Mouse (Mus musculus): ENCODE results near the gene Il13ra1. TPM values are rescaled to one million over a fixed set of nuclear protein-coding genes. Genes with fewer than 3 reads are reported as not detected.

Gene Il13ra1
- 19.5 and 20.7 TPM in 2 replicates for polyA plus RNA-seq (2014; fragmentation: Nextera tagmentation; extraction: Ambion mirVana)

GRCm38 (mm10) chrX:36111622-36112421, at the start of gene Il13ra1:
Gene Il13ra1, plus strand, starts transcription at chrX:36112110.
- Histone ChIP-seq H3K4me2 (ENCODE audit: low read depth, low read length) (peak within 1 kb of the TSS; percentile 66), H3K9ac (ENCODE audit: low read depth, low read length) (peak within 1 kb of the TSS; percentile 66), H3K9me3 (ENCODE audit: control insufficient read depth, low read length) (no peaks in the 10 kb centered on the region), H3K4me3 (ENCODE audit: low read depth, low read length) (peak within 1 kb of the TSS; percentile 51), H3K4me1 (ENCODE audit: control insufficient read depth, insufficient read depth, low read length) (no peaks in the 10 kb centered on the region), H3K36me3 (ENCODE audit: control insufficient read depth, insufficient read depth, low read length) (no peaks in the 10 kb centered on the region), H3K27me3 (replicated peaks; ENCODE audit: control insufficient read depth, insufficient read depth, low read length) (no peaks in the 10 kb centered on the region), H3K27ac (replicated peaks; ENCODE audit: low read depth, low read length) (no peak within 1 kb of the TSS)
- ATAC-seq (ENCODE audit: low read depth) (peak; percentile 88), DNase-seq (ENCODE audit: low spot score) (peak; percentile 47)
- 17% methylated on average over 13 of the region's 51 CpGs for WGBS

- ATAC-seq (ENCODE audit: low read depth) = no peak
- WGBS = 68% methylated on average over 2 of the region's 2 CpGs
- Histone ChIP-seq H3K4me3 (ENCODE audit: low read depth, low read length) (no peak overlapping the region), H3K4me1 (ENCODE audit: control insufficient read depth, insufficient read depth, low read length) (no peaks in the 10 kb centered on the region), H3K27me3 (replicated peaks; ENCODE audit: control insufficient read depth, insufficient read depth, low read length) (no peaks in the 10 kb centered on the region), H3K27ac (replicated peaks; ENCODE audit: low read depth, low read length) (no peak overlapping the region), H3K9ac (ENCODE audit: low read depth, low read length) (no peak overlapping the region), H3K9me3 (ENCODE audit: control insufficient read depth, low read length) (no peaks in the 10 kb centered on the region), H3K36me3 (ENCODE audit: control insufficient read depth, insufficient read depth, low read length) (no peaks in the 10 kb centered on the region), H3K4me2 (ENCODE audit: low read depth, low read length) (no peak overlapping the region)
- no peak for DNase-seq (ENCODE audit: low spot score)
These were observed 37.9 kb upstream of the Il13ra1 start for GRCm38 (mm10) chrX:36073997-36074396.

GRCm38 (mm10) chrX:36077164-36077563, 34.7 kb upstream of the Il13ra1 start:
- DNase-seq (ENCODE audit: low spot score) = no peak
- WGBS = 60% methylated on average over 4 of the region's 4 CpGs

GRCm38 (mm10) chrX:36082917-36083316, 29.0 kb upstream of the Il13ra1 start:
- Histone ChIP-seq H3K4me2 (ENCODE audit: low read depth, low read length) (no peak overlapping the region), H3K9ac (ENCODE audit: low read depth, low read length) (no peak overlapping the region), H3K4me1 (ENCODE audit: control insufficient read depth, insufficient read depth, low read length) (no peaks in the 10 kb centered on the region), H3K4me3 (ENCODE audit: low read depth, low read length) (no peak overlapping the region), H3K27me3 (replicated peaks; ENCODE audit: control insufficient read depth, insufficient read depth, low read length) (no peaks in the 10 kb centered on the region), H3K36me3 (ENCODE audit: control insufficient read depth, insufficient read depth, low read length) (no peaks in the 10 kb centered on the region), H3K27ac (replicated peaks; ENCODE audit: low read depth, low read length) (no peak overlapping the region), H3K9me3 (ENCODE audit: control insufficient read depth, low read length) (no peaks in the 10 kb centered on the region)
- ATAC-seq (ENCODE audit: low read depth) = no peak
- WGBS = 75% methylated on average over 1 of the region's 1 CpGs
- DNase-seq (ENCODE audit: low spot score) = no peak

More at GRCm38 (mm10) chrX:36077164-36077563, 34.7 kb upstream of the Il13ra1 start:
- H3K4me3 ChIP-seq (ENCODE audit: low read depth, low read length) = no peak overlapping the region
- H3K27me3 ChIP-seq (replicated peaks; ENCODE audit: control insufficient read depth, insufficient read depth, low read length) = no peaks in the 10 kb centered on the region
- no peak overlapping the region for H3K4me2 ChIP-seq (ENCODE audit: low read depth, low read length)
- no peaks in the 10 kb centered on the region for H3K4me1 ChIP-seq (ENCODE audit: control insufficient read depth, insufficient read depth, low read length)
- no peaks in the 10 kb centered on the region for H3K36me3 ChIP-seq (ENCODE audit: control insufficient read depth, insufficient read depth, low read length)
- no peak overlapping the region for H3K27ac ChIP-seq (replicated peaks; ENCODE audit: low read depth, low read length)
- H3K9me3 ChIP-seq (ENCODE audit: control insufficient read depth, low read length) = no peaks in the 10 kb centered on the region
- no peak overlapping the region for H3K9ac ChIP-seq (ENCODE audit: low read depth, low read length)
- ATAC-seq (ENCODE audit: low read depth) = no peak

- no peak for DNase-seq (ENCODE audit: low spot score)
- 88% methylated on average over 6 of the region's 6 CpGs for WGBS
These were observed 23.2 kb upstream of the Il13ra1 start for GRCm38 (mm10) chrX:36088464-36089256.

GRCm38 (mm10) chrX:36100883-36101282, 11.0 kb upstream of the Il13ra1 start:
- Histone ChIP-seq H3K4me1 (ENCODE audit: control insufficient read depth, insufficient read depth, low read length) (no peaks in the 10 kb centered on the region), H3K27ac (replicated peaks; ENCODE audit: low read depth, low read length) (no peak overlapping the region), H3K36me3 (ENCODE audit: control insufficient read depth, insufficient read depth, low read length) (no peaks in the 10 kb centered on the region), H3K4me3 (ENCODE audit: low read depth, low read length) (no peak overlapping the region), H3K4me2 (ENCODE audit: low read depth, low read length) (no peak overlapping the region), H3K27me3 (replicated peaks; ENCODE audit: control insufficient read depth, insufficient read depth, low read length) (no peaks in the 10 kb centered on the region), H3K9ac (ENCODE audit: low read depth, low read length) (no peak overlapping the region), H3K9me3 (ENCODE audit: control insufficient read depth, low read length) (no peaks in the 10 kb centered on the region)
- ATAC-seq (ENCODE audit: low read depth) = no peak
- WGBS = 83% methylated on average over 1 of the region's 1 CpGs
- no peak for DNase-seq (ENCODE audit: low spot score)

More at GRCm38 (mm10) chrX:36088464-36089256, 23.2 kb upstream of the Il13ra1 start:
- no peaks in the 10 kb centered on the region for H3K27me3 ChIP-seq (replicated peaks; ENCODE audit: control insufficient read depth, insufficient read depth, low read length)
- H3K4me1 ChIP-seq (ENCODE audit: control insufficient read depth, insufficient read depth, low read length) = no peaks in the 10 kb centered on the region
- H3K9me3 ChIP-seq (ENCODE audit: control insufficient read depth, low read length) = no peaks in the 10 kb centered on the region
- no peak overlapping the region for H3K4me2 ChIP-seq (ENCODE audit: low read depth, low read length)
- ATAC-seq (ENCODE audit: low read depth) = no peak
- H3K4me3 ChIP-seq (ENCODE audit: low read depth, low read length) = no peak overlapping the region
- no peak overlapping the region for H3K9ac ChIP-seq (ENCODE audit: low read depth, low read length)
- no peak overlapping the region for H3K27ac ChIP-seq (replicated peaks; ENCODE audit: low read depth, low read length)
- H3K36me3 ChIP-seq (ENCODE audit: control insufficient read depth, insufficient read depth, low read length) = no peaks in the 10 kb centered on the region

GRCm38 (mm10) chrX:36101318-36101717, 10.6 kb upstream of the Il13ra1 start:
- H3K4me1 ChIP-seq (ENCODE audit: control insufficient read depth, insufficient read depth, low read length) = no peaks in the 10 kb centered on the region
- no peaks in the 10 kb centered on the region for H3K9me3 ChIP-seq (ENCODE audit: control insufficient read depth, low read length)
- no peaks in the 10 kb centered on the region for H3K36me3 ChIP-seq (ENCODE audit: control insufficient read depth, insufficient read depth, low read length)
- no peak overlapping the region for H3K4me2 ChIP-seq (ENCODE audit: low read depth, low read length)
- 73% methylated on average over 3 of the region's 3 CpGs for WGBS
- no peak for ATAC-seq (ENCODE audit: low read depth)
- H3K9ac ChIP-seq (ENCODE audit: low read depth, low read length) = no peak overlapping the region
- no peak overlapping the region for H3K4me3 ChIP-seq (ENCODE audit: low read depth, low read length)
- no peak for DNase-seq (ENCODE audit: low spot score)
- H3K27me3 ChIP-seq (replicated peaks; ENCODE audit: control insufficient read depth, insufficient read depth, low read length) = no peaks in the 10 kb centered on the region
- H3K27ac ChIP-seq (replicated peaks; ENCODE audit: low read depth, low read length) = no peak overlapping the region

- Histone ChIP-seq H3K4me3 (ENCODE audit: low read depth, low read length) (no peak overlapping the region), H3K27me3 (replicated peaks; ENCODE audit: control insufficient read depth, insufficient read depth, low read length) (no peaks in the 10 kb centered on the region), H3K36me3 (ENCODE audit: control insufficient read depth, insufficient read depth, low read length) (no peaks in the 10 kb centered on the region), H3K9ac (ENCODE audit: low read depth, low read length) (no peak overlapping the region), H3K27ac (replicated peaks; ENCODE audit: low read depth, low read length) (no peak overlapping the region), H3K9me3 (ENCODE audit: control insufficient read depth, low read length) (no peaks in the 10 kb centered on the region), H3K4me2 (ENCODE audit: low read depth, low read length) (no peak overlapping the region), H3K4me1 (ENCODE audit: control insufficient read depth, insufficient read depth, low read length) (no peaks in the 10 kb centered on the region)
- DNase-seq (ENCODE audit: low spot score) = no peak
- no peak for ATAC-seq (ENCODE audit: low read depth)
- 47% methylated on average over 3 of the region's 3 CpGs for WGBS
These were observed 3.3 kb upstream of the Il13ra1 start for GRCm38 (mm10) chrX:36108601-36109000.
